Mouse (Mus musculus) hindlimb bud, embryonic 11.5 days (tissue): Measurements from ENCODE around the gene E2f1.

Experiments
- DNase-seq: peaks from one replicate; pipeline ENCODE4 v3.0.0-alpha.2; 2012; ENCODE audit warnings: low read depth, low spot score; ENCODE audit errors: extremely low spot score

E2f1 gene

DNA sequence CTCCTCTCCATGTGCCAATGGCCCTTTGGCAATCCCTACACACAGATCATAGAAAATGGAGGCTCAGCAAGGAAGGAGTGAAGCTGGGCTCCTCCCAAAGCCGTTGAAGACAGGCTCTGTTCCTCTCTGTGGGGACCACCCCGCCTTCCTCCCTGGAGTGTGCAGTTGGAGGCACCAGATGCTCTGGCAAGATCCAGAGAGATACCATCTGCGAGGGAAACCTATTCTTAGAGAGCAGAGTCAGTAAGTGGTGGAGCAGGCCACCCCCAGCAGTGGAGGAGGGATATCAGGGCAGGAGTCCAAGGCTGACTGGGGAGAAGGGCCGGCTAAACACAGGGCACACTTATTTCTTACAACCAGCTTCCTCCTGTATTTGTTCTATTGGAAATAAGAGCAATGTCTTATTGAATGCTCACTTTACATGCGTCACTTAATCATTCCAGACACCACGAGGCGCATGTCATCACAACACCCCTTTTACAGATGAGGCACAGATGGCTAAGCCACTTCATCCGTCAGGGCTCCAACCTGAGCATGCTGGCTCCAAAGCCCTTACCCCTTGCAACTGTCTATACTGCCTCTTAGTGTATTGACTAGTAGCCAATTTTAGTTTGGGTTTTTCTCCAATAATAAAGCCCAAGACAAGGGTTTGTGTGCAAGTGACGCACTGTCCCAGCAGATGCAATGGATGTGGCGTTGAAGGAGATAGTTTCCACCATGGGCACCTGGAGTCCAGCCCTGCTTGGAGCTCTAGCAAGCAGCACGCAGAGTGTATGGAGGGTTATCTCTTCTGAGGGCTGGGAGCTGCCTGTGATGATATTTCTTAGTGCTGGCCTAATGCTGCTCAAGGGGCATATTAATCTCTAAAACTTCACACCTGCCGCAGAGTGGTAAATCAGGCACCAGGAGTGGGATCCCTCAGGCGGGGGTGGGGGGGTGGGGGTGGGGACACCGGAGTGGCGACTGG is 14.5 kb upstream of the E2f1 start:
- DNase-seq, result no peak

DNA sequence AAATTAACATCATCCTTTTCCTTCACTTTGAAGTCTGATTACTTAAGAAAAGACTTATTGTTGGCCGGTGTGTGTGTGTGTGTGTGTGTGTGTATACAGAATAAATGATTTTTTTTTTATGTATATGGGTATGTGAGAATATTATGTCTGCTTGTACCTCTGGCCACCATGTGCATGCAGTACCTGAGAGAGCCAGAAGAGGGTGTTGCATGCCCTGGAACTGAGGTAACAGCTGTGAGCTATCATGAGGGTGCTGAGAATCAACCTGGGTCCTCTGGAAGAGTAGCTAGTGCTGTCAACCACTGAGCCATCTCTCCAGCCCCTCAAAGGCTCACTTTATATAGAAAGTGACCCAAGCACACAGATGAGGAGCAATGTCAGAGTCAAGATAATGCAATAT is 11.7 kb upstream of the E2f1 start:
- no peak for DNase-seq

DNA sequence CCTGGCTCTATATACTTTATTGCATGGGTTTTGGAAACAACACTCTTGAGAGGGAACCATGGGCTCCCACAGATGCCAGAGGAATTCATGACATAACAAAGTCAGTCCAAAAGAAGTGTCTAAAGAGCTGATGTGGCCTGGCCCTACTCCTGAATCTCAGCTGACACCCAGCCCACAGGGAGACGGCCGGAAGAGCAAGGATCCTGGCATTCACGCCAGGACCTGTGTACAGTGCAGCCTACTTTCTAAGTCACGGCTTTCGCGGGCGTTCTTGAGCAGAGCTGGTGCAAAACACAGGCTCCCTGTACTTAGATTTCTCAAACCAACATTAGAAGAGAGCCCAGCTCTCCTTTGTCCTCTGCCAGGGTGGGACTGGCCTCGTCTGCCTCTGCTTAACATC is 10.9 kb upstream of the E2f1 start:
- no peak for DNase-seq

DNA sequence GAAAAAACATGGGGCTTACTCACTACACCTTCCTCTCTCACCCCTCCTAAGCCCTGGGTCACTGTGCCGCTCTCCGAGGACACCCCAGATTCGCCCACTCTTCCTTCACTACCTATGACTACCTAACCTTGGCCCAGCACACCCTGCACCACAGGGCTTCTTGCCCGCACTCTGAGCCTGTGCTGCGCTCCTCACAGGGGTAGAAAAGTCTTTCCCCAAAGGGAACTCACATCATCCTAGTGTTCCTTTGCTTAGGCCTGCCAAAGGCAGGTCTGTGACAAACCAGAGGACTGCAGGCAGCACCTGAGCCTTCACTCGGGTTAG is 8.0 kb upstream of the E2f1 start:
- DNase-seq, result no peak

DNA sequence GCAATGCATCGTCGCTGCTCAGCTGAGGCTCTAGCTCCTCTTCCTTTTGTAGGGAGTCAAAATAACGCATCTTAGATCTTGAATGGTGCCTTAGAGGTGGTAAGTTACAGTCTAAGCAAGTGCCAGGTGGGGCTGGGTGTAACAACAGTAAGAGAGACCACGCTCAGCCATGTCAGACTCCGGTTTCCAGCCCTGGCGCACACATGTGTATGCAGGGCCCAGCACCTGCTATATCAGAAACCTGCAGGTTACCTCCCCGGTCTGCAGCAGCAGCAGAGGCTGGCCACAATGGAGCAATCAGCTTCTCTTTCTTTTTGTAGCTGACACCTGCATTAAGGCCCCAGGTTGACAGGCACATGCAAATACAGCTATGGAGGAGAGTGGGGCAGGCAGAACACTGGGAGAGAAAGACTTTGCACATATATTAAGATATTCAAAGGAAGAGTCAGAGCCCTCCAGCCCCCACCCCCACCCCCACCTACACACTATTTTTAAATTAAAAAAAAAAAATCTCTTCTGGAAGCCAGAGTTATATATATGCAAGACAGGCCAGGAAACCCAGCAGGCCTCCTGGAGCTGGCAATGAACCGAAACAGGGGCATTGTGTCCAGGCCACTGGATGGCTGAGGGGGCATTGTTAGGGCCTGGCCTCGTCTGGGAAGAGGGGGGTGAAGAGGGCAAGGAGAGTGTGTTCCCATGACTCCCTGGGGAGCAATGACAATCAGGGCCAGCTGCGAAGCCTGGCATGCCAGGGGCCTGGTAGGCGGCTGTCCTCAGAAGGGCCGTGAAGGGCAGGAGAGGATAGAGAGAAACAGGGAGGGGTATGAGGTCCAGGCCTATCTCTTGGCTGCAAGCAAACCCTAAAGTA is 7.4 kb upstream of the E2f1 start:
- no peak for DNase-seq

DNA sequence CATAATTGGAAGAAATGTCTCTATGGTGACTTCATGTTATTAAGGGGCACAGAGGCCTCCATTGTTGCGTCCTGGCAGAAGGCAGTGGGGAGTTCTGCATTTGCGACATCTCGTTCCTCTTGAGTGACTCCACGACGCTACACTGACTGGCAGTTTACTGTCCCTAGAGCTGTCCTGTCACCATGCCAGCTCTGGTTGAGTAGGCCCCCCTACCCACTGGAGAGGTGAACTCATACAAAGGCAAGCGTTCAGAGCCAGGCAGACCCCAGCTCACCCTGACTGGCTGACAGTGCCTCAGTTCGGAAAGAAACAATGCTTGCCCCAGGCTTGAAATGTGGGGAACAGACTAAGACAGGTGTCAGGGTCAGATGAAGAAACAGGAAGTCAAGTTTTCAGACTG is 4.6 kb upstream of the E2f1 start:
- DNase-seq, result no peak

DNA sequence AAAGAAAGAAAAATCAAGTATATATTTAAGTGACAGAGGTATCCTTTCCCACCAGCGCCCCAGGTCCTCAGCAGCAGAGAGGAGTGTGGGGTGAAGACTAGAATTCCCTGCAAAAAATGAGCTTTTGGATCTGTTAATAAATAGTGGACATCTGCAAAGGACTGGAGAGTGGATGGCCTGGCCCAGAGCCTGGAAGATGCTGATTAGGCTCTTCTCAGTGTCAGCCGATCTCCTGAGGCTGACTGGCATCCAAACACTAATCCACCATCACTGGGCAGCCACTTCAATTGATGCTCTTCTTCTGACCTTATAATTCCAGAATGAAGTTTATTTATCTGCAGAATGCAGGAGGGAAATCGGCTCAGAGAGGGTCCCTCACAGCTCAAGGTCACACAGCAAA is 3.3 kb upstream of the E2f1 start:
- DNase-seq, result no peak

DNA sequence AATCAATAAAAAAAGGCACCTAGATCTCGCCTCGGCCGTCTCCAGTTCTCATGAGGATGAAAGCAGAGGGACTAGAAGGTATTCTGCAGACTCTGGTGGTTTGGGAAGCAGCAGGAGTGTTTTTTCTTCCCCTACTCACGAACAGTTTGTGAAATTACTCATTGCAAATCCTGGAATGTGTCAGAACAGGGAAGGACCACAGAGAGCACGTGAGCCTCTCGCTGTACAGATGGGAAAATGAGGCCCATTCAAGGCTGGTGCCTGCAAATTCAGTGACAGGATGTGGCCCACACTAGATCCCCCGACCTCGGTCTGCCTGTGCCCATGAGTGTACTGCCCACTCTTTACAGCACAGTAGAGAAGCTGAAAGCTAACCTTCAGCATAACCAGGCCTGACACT is 2.3 kb upstream of the E2f1 start:
- DNase-seq, result no peak

DNA sequence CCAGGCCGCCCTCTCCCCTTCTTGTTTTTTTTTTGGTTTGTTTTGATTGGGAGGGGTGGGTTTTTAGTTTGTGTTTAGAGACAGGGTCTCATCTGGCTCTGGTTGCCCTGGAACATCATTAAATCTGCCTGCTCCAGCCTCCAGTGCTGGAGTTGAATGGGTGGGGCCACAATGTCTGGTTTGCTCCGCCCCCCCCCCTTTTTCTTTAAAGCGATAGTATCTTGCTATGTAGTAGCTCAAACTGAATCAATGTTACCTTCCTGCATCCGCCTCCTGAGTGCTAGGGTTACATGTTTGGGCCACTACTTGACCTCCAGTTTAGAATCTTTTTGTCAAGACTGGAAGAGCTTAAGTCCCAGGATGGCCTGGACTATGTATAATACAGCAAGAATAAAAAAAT is 1.6 kb upstream of the E2f1 start:
- DNase-seq, result no peak

DNA sequence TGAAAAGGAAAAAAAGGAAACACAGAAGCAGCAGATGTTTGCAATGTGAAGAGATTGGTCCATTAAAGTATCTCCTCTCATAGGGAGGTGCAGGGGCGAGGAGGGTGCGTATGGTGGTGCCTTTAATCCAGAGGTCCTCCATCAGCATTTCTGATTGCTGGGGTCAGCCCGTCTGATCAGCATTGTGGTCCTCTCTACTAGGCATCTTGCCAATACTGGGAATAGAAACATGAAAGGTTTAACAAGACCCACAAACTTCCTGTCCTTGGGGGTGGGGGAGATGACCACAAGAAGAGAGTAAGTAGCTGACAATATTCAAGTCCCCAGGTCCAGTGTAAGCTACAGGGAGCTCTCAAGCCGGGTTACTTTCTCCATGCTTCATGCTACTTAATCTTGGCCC is 974 bp upstream of the E2f1 start:
- DNase-seq, result no peak

DNA sequence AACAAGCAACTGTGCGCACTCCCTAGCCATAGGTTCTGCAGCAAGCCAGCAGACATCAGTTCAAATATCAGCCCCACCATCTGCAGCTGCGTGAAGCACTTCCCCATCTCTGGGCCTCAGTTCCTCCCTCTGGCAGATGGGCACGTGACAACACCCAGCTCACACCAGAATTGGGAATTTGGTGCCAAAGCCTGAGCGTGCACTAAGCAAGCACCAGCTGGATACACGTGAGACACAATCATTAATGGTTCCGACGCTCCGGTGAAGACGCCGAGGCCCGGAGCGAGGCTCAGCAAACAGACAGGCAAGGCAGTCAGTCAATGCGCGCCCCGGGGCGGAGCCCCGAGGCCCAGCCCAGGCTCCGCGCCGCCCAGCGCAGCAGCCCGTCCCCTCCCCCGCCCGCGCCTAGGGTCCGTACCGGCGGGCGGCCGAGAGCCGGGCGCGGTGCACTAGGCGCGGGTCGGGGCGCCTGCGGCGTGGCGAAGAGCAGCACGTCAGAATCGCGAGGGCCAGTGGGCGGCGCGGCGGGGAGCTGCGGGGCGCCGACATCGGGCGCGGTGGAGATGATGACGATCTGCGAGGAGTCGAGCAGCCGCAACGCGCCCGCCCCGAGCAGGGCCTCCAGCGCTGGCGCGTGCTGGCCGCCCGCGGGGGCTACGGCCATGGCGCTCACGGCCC is 482 bp downstream of the E2f1 start:
- DNase-seq, result no peak

DNA sequence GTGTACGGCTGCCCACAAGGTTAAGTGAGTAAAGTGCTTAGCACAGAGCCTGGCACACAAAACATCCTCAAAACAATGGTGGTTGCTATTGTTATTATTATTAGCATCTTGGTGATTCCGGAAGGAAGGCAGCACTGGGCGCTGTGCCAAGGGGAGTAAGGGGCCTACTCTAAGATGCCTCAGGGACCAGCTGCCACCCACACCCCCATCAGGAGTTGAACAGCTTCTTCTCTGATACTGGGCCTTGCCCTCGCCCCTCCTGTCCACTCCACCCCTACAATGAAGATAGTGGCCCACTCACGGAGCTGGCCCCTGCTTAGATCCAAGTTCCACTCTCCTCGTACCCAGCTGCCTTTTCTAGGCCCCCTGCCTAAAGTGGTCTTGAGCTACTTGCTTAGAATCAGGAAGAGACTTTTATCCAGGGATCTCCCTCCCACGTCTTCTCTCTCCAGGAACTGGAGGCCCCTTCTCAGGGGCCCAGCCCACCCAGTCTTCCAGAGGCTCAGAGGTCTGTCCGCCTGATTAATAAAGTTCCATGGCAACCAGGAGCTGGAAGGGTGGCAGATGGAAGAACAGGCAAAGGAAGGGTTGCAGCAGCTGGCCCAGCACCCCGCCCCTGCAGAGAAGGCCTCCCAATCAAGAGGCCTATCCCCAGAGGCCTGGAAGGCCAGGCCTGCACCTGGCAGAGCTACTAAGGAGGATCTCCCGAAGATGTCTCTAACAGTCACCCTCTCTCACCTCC is 1.2 kb downstream of the E2f1 start:
- DNase-seq, result no peak

DNA sequence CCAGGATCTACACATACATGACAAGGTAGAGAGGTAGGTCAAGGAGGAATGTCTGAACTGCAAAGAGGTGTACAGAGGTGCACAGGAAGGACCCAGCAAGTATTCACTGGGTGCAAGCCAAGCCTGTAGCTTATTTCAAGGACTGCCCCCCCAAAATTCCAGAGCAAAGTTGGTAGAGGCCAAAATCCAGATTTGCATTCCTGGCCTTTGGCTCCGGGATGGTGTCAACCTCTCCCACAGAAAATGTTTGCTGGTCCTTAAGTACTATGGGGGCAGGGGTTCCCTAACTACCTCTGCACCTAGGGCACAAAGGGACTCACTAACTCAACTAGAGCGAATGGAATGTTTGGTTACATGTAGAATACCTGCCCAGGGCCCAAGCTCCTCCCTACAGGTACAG is 1.9 kb downstream of the E2f1 start:
- DNase-seq, result no peak

DNA sequence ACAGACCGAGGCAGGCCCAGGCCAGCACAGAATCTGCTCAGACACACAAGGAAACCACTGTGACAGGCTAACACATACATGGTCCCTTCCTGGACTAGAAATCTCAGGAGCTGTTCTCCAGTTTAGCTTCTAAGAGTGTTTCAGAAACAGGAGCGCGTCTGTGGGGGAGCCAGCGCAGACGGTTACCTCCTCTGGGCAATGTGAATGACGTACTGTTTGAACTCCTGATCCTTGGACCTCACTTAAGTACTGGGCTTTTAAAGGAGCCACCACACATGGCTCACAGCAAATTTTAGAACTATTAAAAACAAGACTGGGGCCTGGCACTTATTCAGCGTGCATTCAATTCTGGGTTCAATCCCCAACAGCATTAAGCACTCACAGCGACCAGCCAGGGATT is 3.1 kb downstream of the E2f1 start:
- no peak for DNase-seq

DNA sequence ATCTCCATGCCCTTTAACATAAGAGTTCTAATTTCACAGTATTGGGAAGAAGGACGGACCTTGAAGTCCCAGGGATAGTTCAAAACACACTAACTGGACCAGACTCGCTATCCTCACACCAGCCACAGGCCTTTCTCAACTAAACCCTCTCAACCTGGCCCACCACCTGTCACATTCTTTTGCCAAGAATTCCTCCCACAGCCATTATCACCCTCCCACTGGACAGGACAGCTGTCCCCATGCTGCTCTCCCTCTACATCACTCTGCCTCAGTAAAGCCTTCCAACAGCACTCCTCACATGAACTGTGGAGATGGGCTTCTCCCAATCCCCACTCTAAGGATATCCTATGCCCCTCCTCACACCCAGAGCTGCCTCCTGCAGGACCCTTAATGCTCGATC is 4.1 kb downstream of the E2f1 start:
- DNase-seq, result no peak

DNA sequence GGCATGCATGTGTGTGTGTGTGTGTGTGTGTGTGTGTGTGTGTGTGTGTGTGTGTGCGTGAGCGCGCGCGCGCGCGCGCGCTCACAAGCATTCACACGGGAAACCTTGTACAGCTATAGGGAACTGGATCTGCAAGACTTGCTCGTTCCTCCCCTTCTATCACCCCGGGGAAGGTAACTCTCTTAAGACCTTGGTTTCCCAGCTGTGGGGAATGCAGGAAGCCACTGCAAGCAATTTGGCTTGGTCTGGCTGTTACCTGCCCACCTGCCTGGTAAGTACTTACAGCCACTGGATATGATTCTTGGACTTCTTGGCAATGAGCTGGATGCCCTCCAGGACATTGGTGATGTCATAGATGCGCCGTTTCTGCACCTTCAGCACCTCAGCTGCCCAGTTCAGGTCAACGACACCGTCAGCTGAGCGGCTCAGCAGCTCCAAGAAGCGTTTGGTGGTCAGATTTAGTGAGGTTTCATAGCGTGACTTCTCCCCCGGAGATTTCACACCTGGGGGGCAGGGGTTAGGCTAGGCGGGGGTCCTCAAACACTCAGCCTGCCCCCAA is 6.0 kb downstream of the E2f1 start:
- no peak for DNase-seq

DNA sequence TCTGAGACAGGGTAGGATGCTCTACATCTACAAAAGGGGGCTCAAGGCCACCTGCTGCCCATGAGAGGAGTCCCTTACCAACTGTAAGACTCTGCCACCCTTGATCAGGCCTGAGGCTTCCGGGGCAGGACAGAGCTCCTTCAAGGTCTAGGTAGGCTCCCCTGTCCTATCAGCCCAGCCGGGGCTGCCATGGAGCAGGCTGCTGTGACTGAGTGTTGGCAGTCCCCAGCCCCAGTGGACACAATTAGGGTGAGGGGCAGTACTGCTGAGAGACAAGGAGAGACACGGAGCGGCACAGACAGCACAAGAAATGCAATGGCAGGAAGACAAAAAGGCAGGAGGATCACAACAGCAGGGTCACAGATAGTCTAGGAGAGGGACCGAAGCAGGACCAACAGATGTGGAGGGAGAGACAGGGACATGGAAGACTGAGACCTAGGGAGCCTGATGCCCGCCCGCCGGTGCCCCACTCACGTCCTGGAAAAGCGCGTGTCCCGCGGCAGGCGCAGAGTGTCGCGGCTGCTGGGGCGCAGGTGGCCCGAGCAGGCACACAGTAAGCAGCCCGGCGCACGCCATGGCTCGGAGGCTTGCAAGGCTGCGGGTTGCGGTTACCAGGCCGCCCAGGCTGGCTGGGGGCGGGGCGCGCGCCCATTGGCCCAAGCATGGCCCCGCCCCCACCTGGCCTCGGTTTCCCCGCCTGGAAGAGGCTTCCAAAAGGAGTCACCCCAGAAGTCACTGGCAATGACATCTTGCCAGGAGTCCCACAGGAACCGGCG is 11.2 kb downstream of the E2f1 start, which contains the start of gene Necab3:
Gene Necab3, minus strand, starts transcription at position 627 of the 776 bp plus-strand sequence.
- DNase-seq, result no peak

DNA sequence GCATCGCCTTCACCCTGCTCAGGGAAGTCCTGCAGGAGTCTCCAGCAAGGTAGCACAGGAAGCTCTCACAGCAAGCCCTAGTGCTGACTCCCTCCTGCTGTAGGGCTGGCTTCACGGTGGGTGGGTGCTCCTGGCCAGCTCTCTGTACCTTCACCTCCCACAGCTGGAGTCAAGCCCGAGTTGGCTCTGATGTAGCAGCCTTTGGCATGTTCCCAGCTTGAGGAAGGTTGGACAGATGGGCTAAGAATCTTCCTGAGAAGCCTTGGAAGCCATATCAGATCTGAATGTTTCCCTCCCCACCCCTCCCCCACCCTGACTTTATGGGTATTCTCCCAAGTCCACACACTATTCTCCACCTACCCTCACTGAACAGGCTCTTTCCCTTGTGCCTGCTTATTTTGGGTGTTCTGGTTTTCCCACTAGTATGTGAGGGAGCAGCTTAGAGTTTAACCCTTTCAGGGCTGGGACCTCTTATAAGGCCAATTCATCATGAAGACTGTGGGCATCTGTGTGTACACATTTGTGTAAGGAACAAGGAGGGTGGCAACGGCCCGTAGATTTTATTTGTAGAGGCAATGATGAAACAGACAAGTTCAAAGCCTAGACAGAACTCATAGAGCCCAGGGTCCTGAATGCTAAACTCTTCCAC is 12.4 kb downstream of the E2f1 start:
- DNase-seq, result no peak

DNA sequence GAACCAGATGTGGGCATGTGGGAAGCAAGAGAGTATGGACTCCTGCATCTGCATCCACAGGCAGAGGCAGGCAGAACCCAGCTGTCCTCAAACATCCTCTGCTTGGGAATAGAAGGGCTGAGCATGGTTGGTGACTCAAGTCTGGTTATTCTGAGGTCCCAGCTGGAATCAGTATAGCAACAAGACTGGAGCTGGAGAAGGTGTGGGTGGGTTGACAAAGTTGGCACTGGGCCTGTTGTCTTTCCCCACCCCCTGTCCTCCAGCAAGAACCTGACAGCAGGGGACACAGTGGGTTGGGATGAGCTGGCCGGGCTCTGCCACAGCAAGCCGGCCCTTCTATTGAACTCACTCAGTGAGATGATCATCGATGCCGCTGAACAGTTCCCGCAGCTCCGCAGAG is 14.5 kb downstream of the E2f1 start:
- no peak for DNase-seq
